Mouse (Mus musculus) hindbrain, embryonic 12.5 days (tissue): ENCODE results near the gene Nbr1. TPM values are rescaled to one million over a fixed set of nuclear protein-coding genes. Genes with fewer than 3 reads are reported as not detected.
"Not testable (repeated sequence)": the region's sequence is repeated elsewhere in the genome, so short reads cannot be mapped to it uniquely, and the experiment has no call there.

Experiments used
- ATAC-seq: fragments of 200-750 bp; cut with Nextera tagmentation; 2 replicates; pipeline ENCODE4 v1.8.0; 2017; ENCODE audit warnings: moderate TSS enrichment; ENCODE audit not compliant: low FRiP score
- H3K27ac ChIP-seq: fragments of 300-500 bp; sonication (generic); 2 replicates; pipeline ENCODE4 v1.5.1; 2016; ENCODE audit warnings: mild to moderate bottlenecking
- H3K27me3 ChIP-seq: fragments of 300-500 bp; sonication (generic); 2 replicates; pipeline ENCODE4 v1.6.1; 2016; ENCODE audit warnings: mild to moderate bottlenecking
- H3K36me3 ChIP-seq: fragments of 300-500 bp; sonication (generic); 2 replicates; pipeline ENCODE4 v1.6.1; 2016; ENCODE audit warnings: mild to moderate bottlenecking
- H3K4me1 ChIP-seq: fragments of 300-500 bp; sonication (generic); 2 replicates; pipeline ENCODE4 v1.6.1; 2016
- H3K4me2 ChIP-seq: fragments of 300-500 bp; sonication (generic); replicated peaks from 2 replicates; pipeline ENCODE4 v1.6.1; 2016; ENCODE audit warnings: mild to moderate bottlenecking
- H3K4me3 ChIP-seq: fragments of 300-500 bp; sonication (generic); 2 replicates; pipeline ENCODE4 v1.5.1; 2016; ENCODE audit warnings: mild to moderate bottlenecking
- H3K9ac ChIP-seq: fragments of 300-500 bp; sonication (generic); 2 replicates; pipeline ENCODE4 v1.6.1; 2016; ENCODE audit warnings: mild to moderate bottlenecking, moderate library complexity
- H3K9me3 ChIP-seq: fragments of 300-500 bp; sonication (generic); replicated peaks from 2 replicates; pipeline ENCODE4 v1.6.1; 2016; ENCODE audit warnings: mild to moderate bottlenecking
- WGBS: fragments of 180-500 bp; shearing (Covaris S2); methylation state at CpG from one replicate; pipeline ENCODE4 v1.1.7; 2016; 5-methylcytosine and 5-hydroxymethylcytosine counted together
- polyA plus RNA-seq: library from polyadenylated mRNA; unstranded; fragments of >200 nt; fragmentation: Nextera tagmentation; extraction: Ambion mirVana; gene quantifications from 2 replicates; pipeline ENCODE4 v1.2.1, GENCODE M21; 2016

Nbr1 gene
- polyA plus RNA-seq, 1 experiment from 2014 or later, result 122 TPM

- no peak overlapping the region for H3K4me2 ChIP-seq
- peaks cover 26% of the 10 kb centered on the region for H3K4me1 ChIP-seq
- no peaks in the 10 kb centered on the region for H3K27me3 ChIP-seq
- ATAC-seq, result no peak
- H3K9ac ChIP-seq, result no peak overlapping the region
- WGBS, result 64% methylated on average over 4 of the region's 4 CpGs
- no peaks in the 10 kb centered on the region for H3K9me3 ChIP-seq
- no peaks in the 10 kb centered on the region for H3K36me3 ChIP-seq
- H3K27ac ChIP-seq, result no peak overlapping the region
- no peak overlapping the region for H3K4me3 ChIP-seq
Observed at GRCm38 (mm10) chr11:101614116-101614515, 62.2 kb downstream of the Nbr1 start.

- Histone ChIP-seq H3K36me3 (no peaks in the 10 kb centered on the region), H3K4me2 (no peak overlapping the region), H3K4me3 (no peak overlapping the region), H3K27me3 (no peaks in the 10 kb centered on the region), H3K9ac (no peak overlapping the region), H3K4me1 (peaks cover 26% of the 10 kb centered on the region), H3K9me3 (no peaks in the 10 kb centered on the region), H3K27ac (no peak overlapping the region)
- no peak for ATAC-seq
- 84% methylated on average over 6 of the region's 6 CpGs for WGBS
Observed at GRCm38 (mm10) chr11:101615380-101615779, 63.4 kb downstream of the Nbr1 start.

- peaks cover 21% of the 10 kb centered on the region for H3K4me1 ChIP-seq
- H3K4me2 ChIP-seq, result no peak overlapping the region
- no peaks in the 10 kb centered on the region for H3K27me3 ChIP-seq
- no peak overlapping the region for H3K27ac ChIP-seq
- H3K36me3 ChIP-seq, result no peaks in the 10 kb centered on the region
- WGBS, result 90% methylated on average over 8 of the region's 8 CpGs
- no peak overlapping the region for H3K9ac ChIP-seq
- no peak for ATAC-seq
- H3K9me3 ChIP-seq, result no peaks in the 10 kb centered on the region
- H3K4me3 ChIP-seq, result no peak overlapping the region
Observed at GRCm38 (mm10) chr11:101616104-101616503, 64.2 kb downstream of the Nbr1 start.

GRCm38 (mm10) chr11:101616948-101617767 lies 65.2 kb downstream of the Nbr1 start:
- Histone ChIP-seq H3K4me2 (peak overlapping the region; percentile 36), H3K9me3 (no peaks in the 10 kb centered on the region), H3K4me1 (peaks cover 21% of the 10 kb centered on the region), H3K4me3 (no peak overlapping the region), H3K27ac (peak overlapping the region; percentile 25), H3K9ac (peak overlapping the region; percentile 3; the same call in 1 of the 2 replicates), H3K27me3 (no peaks in the 10 kb centered on the region), H3K36me3 (no peaks in the 10 kb centered on the region)
- peak; percentile 48; the same call in 1 of the 2 replicates for ATAC-seq
- WGBS, result 26% methylated on average over 18 of the region's 18 CpGs

GRCm38 (mm10) chr11:101617849-101618248 lies 65.9 kb downstream of the Nbr1 start:
- peak overlapping the region; percentile 3; the same call in 1 of the 2 replicates for H3K9ac ChIP-seq
- H3K9me3 ChIP-seq, result no peaks in the 10 kb centered on the region
- peaks cover 21% of the 10 kb centered on the region for H3K4me1 ChIP-seq
- ATAC-seq, result peak; percentile 56; the same call in 1 of the 2 replicates
- H3K27ac ChIP-seq, result peak overlapping the region; percentile 25
- 0 out of 2 replicates have a peak overlapping the region, but pooled peaks have one; percentile 0 for H3K4me3 ChIP-seq
- H3K4me2 ChIP-seq, result peak overlapping the region; percentile 36
- H3K27me3 ChIP-seq, result no peaks in the 10 kb centered on the region
- WGBS, result 4% methylated on average over 8 of the region's 8 CpGs
- no peaks in the 10 kb centered on the region for H3K36me3 ChIP-seq

GRCm38 (mm10) chr11:101618596-101618995 lies 66.6 kb downstream of the Nbr1 start:
- Histone ChIP-seq H3K27me3 (no peaks in the 10 kb centered on the region), H3K9me3 (no peaks in the 10 kb centered on the region), H3K36me3 (no peaks in the 10 kb centered on the region), H3K4me3 (no peak overlapping the region), H3K9ac (no peak overlapping the region; the same call in 1 of the 2 replicates), H3K27ac (no peak overlapping the region), H3K4me1 (peaks cover 21% of the 10 kb centered on the region), H3K4me2 (peak overlapping the region; percentile 36; the same call in 1 of the 2 replicates)
- no peak for ATAC-seq
- 81% methylated on average over 3 of the region's 3 CpGs for WGBS

GRCm38 (mm10) chr11:101620022-101620655 lies 68.2 kb downstream of the Nbr1 start:
- H3K27ac ChIP-seq, H3K9ac ChIP-seq, H3K4me3 ChIP-seq, H3K4me2 ChIP-seq, H3K9me3 ChIP-seq, H3K36me3 ChIP-seq, H3K27me3 ChIP-seq, ATAC-seq: not testable (repeated sequence)
- 86% methylated on average over 11 of the region's 11 CpGs for WGBS
- H3K4me1 ChIP-seq, result peaks cover 21% of the 10 kb centered on the region

- Histone ChIP-seq H3K9ac (peak overlapping the region; percentile 53), H3K4me1 (peaks cover 7% of the 10 kb centered on the region), H3K4me3 (peak overlapping the region; percentile 32), H3K4me2 (peak overlapping the region; percentile 92), H3K36me3 (no peaks in the 10 kb centered on the region), H3K9me3 (no peaks in the 10 kb centered on the region), H3K27ac (peak overlapping the region; percentile 93), H3K27me3 (no peaks in the 10 kb centered on the region)
- WGBS, result 5% methylated on average over 8 of the region's 8 CpGs
- peak; percentile 12 for ATAC-seq
Observed at GRCm38 (mm10) chr11:101626649-101626994, 74.7 kb downstream of the Nbr1 start.

GRCm38 (mm10) chr11:101626995-101627856 lies 75.3 kb downstream of the Nbr1 start, which contains the start of gene Rdm1:
TSS of gene Rdm1 (plus strand) at chr11:101627195.
- peak within 1 kb of the TSS; percentile 92 for H3K4me2 ChIP-seq
- peak; percentile 93 for ATAC-seq
- no peaks in the 10 kb centered on the region for H3K9me3 ChIP-seq
- under 1% methylated on average over 34 of the region's 34 CpGs for WGBS
- H3K27me3 ChIP-seq, result no peaks in the 10 kb centered on the region
- peak within 1 kb of the TSS; percentile 74 for H3K9ac ChIP-seq
- H3K36me3 ChIP-seq, result no peaks in the 10 kb centered on the region
- peak within 1 kb of the TSS; percentile 58 for H3K4me3 ChIP-seq
- peak within 1 kb of the TSS; percentile 96 for H3K27ac ChIP-seq
- H3K4me1 ChIP-seq, result peaks cover 7% of the 10 kb centered on the region

- under 1% methylated on average over 32 of the region's 33 CpGs for WGBS
- peak overlapping the region; percentile 96 for H3K27ac ChIP-seq
- H3K9ac ChIP-seq, result peak overlapping the region; percentile 74
- H3K9me3 ChIP-seq, result no peaks in the 10 kb centered on the region
- no peaks in the 10 kb centered on the region for H3K36me3 ChIP-seq
- peak; percentile 64 for ATAC-seq
- peak overlapping the region; percentile 58 for H3K4me3 ChIP-seq
- peaks cover 7% of the 10 kb centered on the region for H3K4me1 ChIP-seq
- no peaks in the 10 kb centered on the region for H3K27me3 ChIP-seq
- peak overlapping the region; percentile 92 for H3K4me2 ChIP-seq
Observed at GRCm38 (mm10) chr11:101627857-101628559, 76.1 kb downstream of the Nbr1 start.

GRCm38 (mm10) chr11:101628733-101629417 lies 76.9 kb downstream of the Nbr1 start:
- H3K27me3 ChIP-seq, H3K27ac ChIP-seq, H3K4me1 ChIP-seq, H3K9me3 ChIP-seq, H3K9ac ChIP-seq, ATAC-seq, H3K36me3 ChIP-seq: not testable (repeated sequence)
- 0 out of 2 replicates have a peak overlapping the region, but pooled peaks have one; percentile 58 for H3K4me3 ChIP-seq
- 72% methylated on average over 4 of the region's 5 CpGs for WGBS
- peak overlapping the region; percentile 92 for H3K4me2 ChIP-seq
